Mouse (Mus musculus): ENCODE results near the gene Rab24.

- no peak for TF ChIP-seq POLR2A (IDR thresholded peaks at IDR 0.05; ENCODE audit: borderline replicate concordance, low read depth, low read length)
- TF ChIP-seq CTCF (IDR thresholded peaks at IDR 0.05; ENCODE audit: low read depth, low read length) = no peak
These were observed at the start of gene Rab24 for GRCm38 (mm10) chr13:55321434-55322129.

Measured in bone marrow macrophage, adult 2 months (primary cell).